Mouse (Mus musculus) T-helper 2 cell (primary cell): Measurements from ENCODE around the gene Csnk1g2.

Source experiments
- in situ Hi-C: fragments of 300-600 bp; cut with MboI, MseI; formaldehyde crosslinking; loops from one replicate; pipeline ENCODE4 v1.15.1; 2025; ENCODE audit warnings: high pct_unique_total_duplicates

Csnk1g2 gene

GRCm38 (mm10) chr10:80622661-80623456 lies at the start of gene Csnk1g2:
Gene Csnk1g2, plus strand, starts transcription at chr10:80622838.
- in situ Hi-C loops: no loop called here

DNA sequence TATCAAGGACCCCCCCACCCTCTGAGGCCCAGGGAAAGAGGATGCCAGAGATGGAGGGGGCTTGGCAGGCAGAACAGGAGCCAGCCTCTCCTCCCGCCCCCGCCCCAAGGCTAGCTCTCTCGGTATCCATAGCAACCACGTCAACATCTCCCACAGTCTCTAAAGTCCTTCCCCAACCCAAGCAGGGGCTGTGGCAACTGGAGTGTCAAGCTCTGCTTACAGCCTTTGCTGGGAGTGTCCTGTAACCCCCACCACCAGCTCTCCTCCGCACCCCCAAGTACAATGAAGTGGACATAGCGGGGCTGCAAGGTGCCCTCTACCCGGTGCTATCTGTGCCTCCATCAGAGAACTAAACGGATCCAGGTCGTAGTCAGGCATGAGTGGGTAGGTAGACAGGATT lies 48.7 kb upstream of the Csnk1g2 start:
- in situ Hi-C loops: no loop called here

DNA sequence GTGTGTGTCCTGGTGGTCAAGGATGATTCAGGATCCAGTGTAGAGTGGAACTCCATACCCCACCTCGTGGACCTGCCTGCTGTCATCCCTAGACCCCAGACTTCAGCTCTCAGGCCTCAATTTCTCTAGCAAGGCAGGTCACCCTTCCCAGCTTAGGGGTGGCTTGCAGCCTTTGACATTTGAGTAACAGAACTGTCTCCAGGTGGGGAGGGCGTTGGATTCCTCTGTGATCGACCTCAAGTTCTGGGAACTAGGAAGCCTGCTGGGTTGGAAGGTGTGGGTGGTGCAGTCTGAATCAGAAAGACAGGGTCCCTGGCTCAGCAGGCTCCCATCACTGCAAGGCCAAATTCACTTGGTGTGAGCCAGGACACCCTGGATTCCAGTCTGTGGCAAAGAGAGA lies 47.7 kb upstream of the Csnk1g2 start:
- in situ Hi-C loops: loop anchor here (5.0 kb wide), 1 partner anchor 112 kb away; no protein-coding TSS in a partner anchor

DNA sequence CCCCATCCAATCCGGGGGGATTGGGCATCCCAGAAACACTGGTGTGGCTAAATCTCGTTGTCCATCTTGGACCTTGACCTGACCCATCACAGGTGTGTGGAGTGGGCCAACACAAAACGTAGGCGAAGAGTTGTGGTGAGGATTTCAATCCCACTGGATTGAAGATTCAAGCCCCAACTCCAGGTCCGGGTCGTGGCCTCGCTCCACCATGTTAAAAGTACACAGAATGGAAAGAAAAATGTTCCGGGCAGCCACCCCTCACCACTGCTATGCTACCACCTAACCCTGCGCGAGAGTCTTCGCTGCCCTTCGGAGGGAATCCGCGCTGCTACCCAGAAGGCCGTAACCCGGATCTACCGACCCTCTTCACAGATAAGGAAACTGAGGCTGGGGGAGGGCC lies 46.7 kb upstream of the Csnk1g2 start:
- in situ Hi-C loops: loop anchor here (5.0 kb wide), 1 partner anchor 111 kb away; no protein-coding TSS in a partner anchor

- in situ Hi-C loops: loop anchor here (5.0 kb wide), 1 partner anchor 111 kb away; no protein-coding TSS in a partner anchor
These were observed 46.1 kb upstream of the Csnk1g2 start for GRCm38 (mm10) chr10:80576351-80577194.

DNA sequence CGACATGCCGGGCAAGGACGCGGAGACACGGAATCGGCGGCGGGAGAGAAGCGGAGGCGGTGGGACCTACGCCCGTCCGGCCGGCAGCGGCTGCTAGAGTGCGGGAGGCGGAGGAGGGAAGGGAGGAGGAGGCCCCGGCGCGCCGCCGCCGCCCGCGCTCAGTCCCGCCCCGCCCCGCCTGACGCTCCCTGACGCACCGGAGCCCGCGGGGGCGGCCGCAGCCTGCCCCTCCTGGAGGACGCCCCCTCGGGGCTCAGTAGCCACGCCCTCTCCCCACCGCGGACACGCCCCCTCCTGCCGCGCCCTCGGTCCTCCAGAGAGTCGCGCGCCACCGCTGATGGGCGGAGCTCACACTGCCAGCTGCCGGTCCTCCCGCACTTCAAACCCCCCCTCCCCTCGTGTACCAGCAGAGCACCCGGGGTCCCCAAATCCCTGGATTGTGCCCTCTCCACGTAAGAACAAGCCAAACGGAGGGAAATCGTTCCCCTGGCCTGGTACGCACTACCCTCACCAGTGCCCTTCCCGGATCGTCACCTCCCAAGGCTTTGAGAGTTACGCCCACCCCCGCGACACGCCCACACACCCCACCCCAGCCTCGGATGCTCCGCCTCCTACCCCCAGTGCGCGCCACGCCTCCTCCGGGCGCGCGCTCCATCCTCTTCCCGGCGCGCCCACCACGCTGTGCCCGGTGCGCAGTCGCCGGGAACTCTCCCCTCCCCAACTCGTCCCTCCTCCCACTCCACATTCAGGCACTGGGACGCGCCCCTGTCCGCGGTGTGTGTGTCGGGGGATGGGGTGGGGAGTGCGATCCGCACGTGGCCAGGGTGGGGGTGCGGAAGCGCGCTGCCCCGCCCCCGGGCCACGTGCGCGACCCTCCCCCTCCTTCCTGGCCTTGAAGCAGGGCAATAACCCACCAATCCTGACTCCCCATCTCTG lies 45.2 kb upstream of the Csnk1g2 start, which contains the start of gene Klf16:
Gene Klf16 (minus strand): TSS at position 127 of the 936 bp plus-strand sequence.
- in situ Hi-C loops: loop anchor here (5.0 kb wide), 1 partner anchor 110 kb away; no protein-coding TSS in a partner anchor

GRCm38 (mm10) chr10:80578131-80578750 lies 44.4 kb upstream of the Csnk1g2 start:
- in situ Hi-C loops: loop anchor here (5.0 kb wide), 1 partner anchor 109 kb away; no protein-coding TSS in a partner anchor

DNA sequence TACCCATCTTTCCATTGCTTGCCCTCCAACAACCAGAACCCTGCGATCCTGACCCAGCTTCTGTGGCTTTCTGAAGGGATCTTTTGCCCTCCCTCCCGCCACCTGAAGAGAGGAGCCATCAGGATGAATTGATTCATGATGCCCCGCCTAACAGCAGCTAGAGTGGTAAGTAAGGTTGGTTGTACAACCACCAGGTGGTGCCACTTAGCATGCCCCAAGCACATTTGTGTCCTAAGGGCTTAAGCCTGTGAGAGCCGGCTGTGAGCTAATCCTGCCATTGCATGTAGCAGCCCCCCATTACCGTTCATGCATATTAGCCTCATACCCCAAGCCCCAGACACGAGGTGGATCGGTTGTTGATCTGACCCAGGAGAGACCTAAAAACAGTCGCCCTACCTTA lies 43.7 kb upstream of the Csnk1g2 start:
- in situ Hi-C loops: loop anchor here (5.0 kb wide), 1 partner anchor 108 kb away; no protein-coding TSS in a partner anchor

DNA sequence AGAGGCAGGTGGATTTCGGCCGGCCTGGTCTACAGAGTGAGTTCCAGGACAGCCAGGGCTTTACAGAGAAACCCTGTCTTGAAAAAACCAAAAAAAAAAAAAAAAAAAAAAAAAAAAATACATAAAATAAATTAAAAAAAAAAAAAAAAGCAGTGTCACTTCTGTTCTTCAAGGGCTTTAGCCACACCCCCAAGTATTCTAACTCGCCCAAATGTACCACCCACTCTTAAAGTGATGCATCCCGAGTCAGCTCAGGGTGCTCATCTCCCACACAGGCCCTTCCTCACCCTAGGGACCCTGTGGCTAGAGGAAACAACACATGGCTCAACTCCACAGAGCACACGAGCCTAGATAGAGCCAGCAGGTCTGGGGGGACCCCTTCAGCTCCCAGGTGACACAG lies 39.6 kb upstream of the Csnk1g2 start:
- in situ Hi-C loops: no loop called here

- in situ Hi-C loops: no loop called here
These were observed 38.6 kb upstream of the Csnk1g2 start for GRCm38 (mm10) chr10:80584045-80584488.

DNA sequence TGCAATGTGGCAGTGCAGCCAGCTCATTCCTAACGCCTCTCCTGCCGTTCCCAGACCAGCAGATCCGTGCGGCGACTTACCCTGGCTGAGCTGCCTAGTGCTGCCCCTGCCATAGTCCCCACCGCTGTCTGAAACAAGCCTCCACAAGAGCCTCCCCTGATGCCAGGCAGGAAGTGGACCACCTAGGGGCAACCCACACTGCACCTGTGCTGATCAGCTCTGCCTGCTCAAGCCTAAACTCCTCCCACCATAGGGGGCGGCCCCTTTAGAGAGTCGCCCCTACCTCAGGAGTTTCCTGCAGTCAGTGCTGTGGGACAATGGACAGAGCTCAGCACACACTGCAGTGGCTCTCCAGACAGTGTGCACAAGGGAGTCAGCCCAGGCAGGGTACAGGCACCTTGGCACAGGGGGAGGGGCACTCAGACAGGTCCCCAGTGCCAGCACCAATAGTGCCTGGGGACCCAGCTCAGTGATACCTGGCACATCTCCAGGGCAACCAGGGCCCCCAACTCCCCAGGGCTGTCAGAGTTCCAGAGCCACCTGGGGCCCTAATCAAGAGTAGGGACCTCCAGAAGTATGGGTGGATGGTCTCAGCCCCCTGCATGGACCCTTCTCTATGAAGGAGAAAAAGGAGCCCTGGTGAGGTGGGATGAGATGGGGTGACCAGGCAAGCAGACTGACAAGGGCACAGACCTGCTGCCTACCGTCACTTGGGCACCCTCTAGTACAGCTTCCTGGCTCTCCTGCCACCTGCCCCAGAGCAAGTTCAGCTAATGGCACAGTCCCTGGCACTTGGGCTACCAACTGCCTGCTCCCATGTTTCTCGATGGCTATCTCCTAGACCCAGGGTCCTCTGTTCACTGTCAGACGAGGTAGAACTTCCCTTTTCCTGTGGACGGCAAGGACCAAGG lies 37.7 kb upstream of the Csnk1g2 start:
- in situ Hi-C loops: no loop called here

DNA sequence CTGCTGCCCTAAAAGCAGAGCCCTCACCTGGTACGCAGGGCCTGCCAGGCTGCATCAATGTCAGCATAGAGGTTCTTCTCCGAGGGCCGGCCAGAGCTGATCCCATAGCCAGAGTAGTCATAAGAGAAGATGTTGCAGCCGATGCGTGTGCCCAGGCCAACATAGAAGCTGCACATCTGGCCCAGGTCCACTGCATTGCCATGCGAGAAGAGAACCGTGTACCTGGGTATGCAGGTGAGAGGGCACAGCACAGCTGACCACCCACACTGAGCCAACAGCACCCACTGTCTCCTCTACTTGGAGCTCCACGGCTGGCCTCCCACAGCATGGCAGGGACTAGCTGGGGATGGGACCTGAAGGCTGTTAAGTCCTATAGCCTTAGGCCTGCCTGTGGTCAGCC lies 37.1 kb upstream of the Csnk1g2 start:
- in situ Hi-C loops: no loop called here

DNA sequence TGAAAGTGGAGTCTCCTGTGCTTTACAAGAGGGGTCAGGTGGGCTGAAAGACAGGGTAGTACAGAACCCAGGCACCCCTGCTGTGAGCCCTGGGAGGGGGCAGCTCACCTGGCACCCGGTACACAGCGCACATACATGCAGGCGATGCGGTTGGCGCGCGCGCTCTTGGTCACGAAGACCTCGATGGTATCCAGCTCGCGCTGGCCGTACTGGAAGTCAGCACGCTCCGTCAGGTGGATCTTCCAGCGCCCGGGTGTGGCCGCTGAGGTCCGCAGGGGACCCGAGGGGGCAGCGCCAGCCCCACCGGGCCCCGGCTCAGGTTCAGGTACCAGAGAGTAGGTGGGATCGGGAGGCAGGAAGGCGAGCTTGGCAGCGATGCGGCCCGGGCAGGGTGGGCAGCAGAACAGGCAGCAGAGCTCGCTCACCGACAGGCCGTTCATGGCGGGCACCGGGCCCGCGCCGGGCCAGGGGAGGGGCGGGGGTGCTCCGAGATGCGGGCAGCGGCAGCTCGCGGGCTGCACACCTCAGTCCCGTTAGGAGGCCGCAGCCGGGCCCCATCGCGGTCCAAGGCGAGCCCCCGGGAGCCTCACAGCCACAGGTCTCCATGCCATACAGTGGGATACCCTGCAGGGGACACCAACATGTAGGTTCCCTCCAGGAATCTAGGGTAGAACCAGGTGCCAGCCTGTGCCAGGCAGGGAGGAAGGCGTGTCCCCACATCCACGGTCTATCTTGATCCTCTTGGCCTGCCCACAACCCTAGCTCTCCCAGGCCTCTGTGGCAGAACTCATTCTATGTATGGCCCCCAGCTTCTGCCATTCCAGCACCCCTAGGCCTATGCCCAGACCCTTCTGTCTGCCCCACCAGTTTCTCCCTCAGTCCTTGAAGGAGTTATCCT lies 36.0 kb upstream of the Csnk1g2 start:
- in situ Hi-C loops: no loop called here

GRCm38 (mm10) chr10:80587305-80587657 lies 35.4 kb upstream of the Csnk1g2 start:
- in situ Hi-C loops: no loop called here

DNA sequence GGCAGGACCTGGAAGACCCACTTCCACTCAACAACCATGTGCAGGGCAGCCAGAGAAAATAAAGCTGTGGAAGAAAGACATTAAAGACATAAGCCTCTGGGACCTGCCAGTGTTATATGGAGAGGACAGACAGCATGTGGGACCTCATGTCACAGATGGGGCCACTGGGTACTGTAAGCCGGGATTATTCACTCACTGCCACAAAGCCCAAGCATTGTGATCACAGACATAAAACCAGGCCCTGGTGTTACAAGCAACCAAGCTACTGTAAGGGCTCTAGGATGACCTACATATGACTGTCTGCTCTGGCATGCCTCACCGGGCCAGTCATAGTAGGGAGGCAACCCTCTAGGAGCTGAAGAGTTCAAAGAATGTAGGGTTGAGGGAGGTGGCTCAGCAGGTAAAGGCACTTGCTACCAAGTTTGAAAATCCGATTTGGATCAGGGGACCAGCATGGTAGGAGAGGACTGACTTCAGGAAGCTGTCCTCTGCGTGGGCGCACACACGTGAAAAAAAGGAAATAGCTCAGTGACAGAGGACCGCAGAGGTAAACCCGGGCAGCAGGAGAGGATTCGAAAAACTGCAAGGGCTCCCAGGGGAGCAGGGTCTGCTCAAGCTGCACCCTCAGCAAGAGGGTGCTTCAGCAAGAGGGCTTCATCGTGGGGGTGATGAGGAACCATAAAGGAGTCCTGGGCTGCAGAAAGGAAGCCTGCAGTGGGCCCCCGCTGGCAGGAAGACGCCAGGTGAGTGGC lies 33.3 kb upstream of the Csnk1g2 start:
- in situ Hi-C loops: no loop called here

DNA sequence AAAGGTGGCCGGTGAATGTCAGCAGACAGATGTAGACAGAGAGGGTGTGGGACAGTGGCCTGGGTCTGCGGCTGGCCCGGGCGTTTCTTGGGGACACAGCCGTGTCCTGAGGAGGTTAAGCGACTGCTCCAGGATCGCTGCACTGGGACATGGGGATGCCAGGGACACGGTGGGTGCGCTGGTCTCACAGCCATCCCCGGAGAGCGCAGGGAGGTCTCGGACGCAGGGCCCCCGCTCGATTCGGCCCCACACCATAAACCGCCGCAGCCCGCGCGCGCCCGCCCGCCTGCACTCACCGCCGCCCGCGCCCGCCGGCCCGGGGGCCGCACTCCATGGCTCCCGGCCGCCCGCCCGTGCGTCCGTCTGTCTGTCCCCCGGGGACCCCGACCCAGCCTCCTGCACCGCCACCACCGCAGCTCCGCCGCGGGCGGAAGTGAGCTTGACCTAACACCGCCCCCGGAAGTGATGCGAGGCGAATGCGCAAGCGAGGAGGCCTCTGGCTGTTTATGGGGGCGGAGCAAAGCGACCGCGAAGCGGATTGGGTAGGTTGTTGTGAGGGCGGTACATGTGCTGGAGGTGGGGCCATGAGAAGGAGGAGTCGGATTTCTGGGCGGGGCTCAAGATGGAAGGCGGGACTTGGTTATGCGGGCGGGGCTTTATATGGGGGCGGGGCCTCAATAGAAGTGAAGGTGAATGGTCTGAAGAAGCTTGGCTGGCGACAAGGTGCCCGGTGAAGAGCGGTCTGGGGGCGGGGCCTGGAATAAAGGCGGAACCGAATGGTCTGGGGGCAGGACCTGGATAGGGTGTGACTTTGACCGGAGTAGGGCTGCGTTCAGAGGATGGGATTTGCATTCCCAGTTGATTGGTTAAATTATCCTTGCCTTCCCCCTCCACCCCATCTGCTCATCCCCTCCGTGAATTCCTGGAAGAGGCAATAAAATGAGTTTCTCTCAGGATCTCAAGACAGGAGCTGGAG lies 32.5 kb upstream of the Csnk1g2 start, which contains the start of gene Abhd17a:
Gene Abhd17a (minus strand): TSS at position 463 of the 976 bp plus-strand sequence.
- in situ Hi-C loops: loop anchor here (10.0 kb wide), 1 partner anchor 365 kb away; no protein-coding TSS in a partner anchor
